Mouse (Mus musculus) neural tube, embryonic 13.5 days (tissue): ENCODE measurements at regions not wholly inside any gene's neighbourhood (a gene's known extent, or its start where the extent isn't known, plus 50 kb on each side); places are given as distances from the start of the nearest gene placed in this dataset.

Source experiments
- ATAC-seq: fragments of 200-750 bp; cut with Nextera tagmentation; 2 replicates; pipeline ENCODE4 v1.8.0; 2017; ENCODE audit warnings: low read depth, mild to moderate bottlenecking, moderate TSS enrichment, moderate library complexity
- H3K27ac ChIP-seq: fragments of 300-500 bp; sonication (generic); replicated peaks from 2 replicates; pipeline ENCODE4 v1.5.1; 2015; ENCODE audit warnings: moderate library complexity, mild to moderate bottlenecking, inconsistent platforms
- H3K27me3 ChIP-seq: fragments of 300-500 bp; sonication (generic); 2 replicates; pipeline ENCODE4 v1.6.1; 2015; ENCODE audit warnings: mild to moderate bottlenecking, inconsistent platforms
- H3K36me3 ChIP-seq: fragments of 300-500 bp; sonication (generic); 2 replicates; pipeline ENCODE4 v1.6.1; 2015; ENCODE audit warnings: mild to moderate bottlenecking, inconsistent platforms
- H3K4me1 ChIP-seq: fragments of 300-500 bp; sonication (generic); replicated peaks from 2 replicates; pipeline ENCODE4 v1.6.1; 2015; ENCODE audit warnings: inconsistent platforms
- H3K4me2 ChIP-seq: fragments of 300-500 bp; sonication (generic); 2 replicates; pipeline ENCODE4 v1.6.1; 2015; ENCODE audit warnings: inconsistent platforms, mild to moderate bottlenecking, moderate library complexity
- H3K4me3 ChIP-seq: fragments of 300-500 bp; sonication (generic); 2 replicates; pipeline ENCODE4 v1.5.1; 2015; ENCODE audit warnings: mild to moderate bottlenecking, inconsistent platforms
- H3K9ac ChIP-seq: fragments of 300-500 bp; sonication (generic); 2 replicates; pipeline ENCODE4 v1.6.1; 2015; ENCODE audit warnings: moderate library complexity, mild to moderate bottlenecking, inconsistent platforms
- H3K9me3 ChIP-seq: fragments of 300-500 bp; sonication (generic); 2 replicates; pipeline ENCODE4 v1.6.1; 2016; ENCODE audit warnings: inconsistent platforms
- WGBS: fragments of 180-500 bp; shearing (Covaris S2); methylation state at CpG from one replicate; pipeline ENCODE4 v1.1.7; 2015; 5-methylcytosine and 5-hydroxymethylcytosine counted together

DNA sequence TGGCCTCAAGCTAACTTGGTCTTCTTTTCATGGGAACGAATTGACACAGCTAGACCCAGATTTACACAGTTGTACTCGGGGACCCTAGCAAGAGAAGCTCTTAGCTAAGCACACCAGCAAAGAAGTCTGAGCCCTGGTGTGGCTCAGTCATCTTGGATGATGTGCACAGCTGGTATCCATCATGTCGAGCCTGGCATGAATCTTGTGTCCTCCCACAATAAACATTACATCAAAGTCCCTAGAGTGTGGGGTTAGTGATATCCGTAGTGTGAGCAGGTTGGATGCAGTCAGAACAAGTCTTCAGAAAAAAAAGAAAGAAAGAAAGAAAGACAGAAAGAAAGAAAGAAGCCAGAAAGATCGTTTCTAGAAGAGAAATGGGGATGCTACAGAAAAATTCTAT is 52.1 kb upstream of the Hmcn1 start:
- no peak for ATAC-seq

GRCm38 (mm10) chr1:151046626-151047025 is 53.4 kb upstream of the Hmcn1 start:
- WGBS, result 52% methylated on average over 7 of the region's 7 CpGs
- Histone ChIP-seq H3K27ac (no peak overlapping the region), H3K4me1 (0 out of 2 replicates have a peak, but pooled peaks cover 4% of the 10 kb centered on the region), H3K9me3 (no peaks in the 10 kb centered on the region), H3K4me3 (no peak overlapping the region), H3K4me2 (no peak overlapping the region), H3K36me3 (no peaks in the 10 kb centered on the region), H3K9ac (no peak overlapping the region), H3K27me3 (no peaks in the 10 kb centered on the region)
- ATAC-seq, result no peak

More for the DNA sequence above, 52.1 kb upstream of the Hmcn1 start:
- no peak overlapping the region for H3K27ac ChIP-seq
- no peaks in the 10 kb centered on the region for H3K36me3 ChIP-seq
- H3K4me1 ChIP-seq, result 0 out of 2 replicates have a peak, but pooled peaks cover 4% of the 10 kb centered on the region
- H3K27me3 ChIP-seq, result no peaks in the 10 kb centered on the region
- no peak overlapping the region for H3K4me2 ChIP-seq
- 59% methylated on average over 5 of the region's 5 CpGs for WGBS
- H3K9ac ChIP-seq, result no peak overlapping the region
- H3K4me3 ChIP-seq, result no peak overlapping the region
- no peaks in the 10 kb centered on the region for H3K9me3 ChIP-seq

GRCm38 (mm10) chr1:151049726-151050506 is 56.7 kb upstream of the Hmcn1 start:
- no peaks in the 10 kb centered on the region for H3K9me3 ChIP-seq
- no peak for ATAC-seq
- H3K27ac ChIP-seq, result no peak overlapping the region
- no peak overlapping the region for H3K9ac ChIP-seq
- H3K27me3 ChIP-seq, result no peaks in the 10 kb centered on the region
- H3K36me3 ChIP-seq, result no peaks in the 10 kb centered on the region
- 75% methylated on average over 19 of the region's 19 CpGs for WGBS
- no peak overlapping the region for H3K4me2 ChIP-seq
- H3K4me1 ChIP-seq, result 0 out of 2 replicates have a peak, but pooled peaks cover 4% of the 10 kb centered on the region
- H3K4me3 ChIP-seq, result no peak overlapping the region

- Histone ChIP-seq H3K27ac (no peak overlapping the region), H3K9ac (no peak overlapping the region), H3K27me3 (no peaks in the 10 kb centered on the region), H3K4me2 (no peak overlapping the region), H3K4me1 (0 out of 2 replicates have a peak, but pooled peaks cover 4% of the 10 kb centered on the region), H3K36me3 (no peaks in the 10 kb centered on the region), H3K4me3 (no peak overlapping the region), H3K9me3 (no peaks in the 10 kb centered on the region)
- 86% methylated on average over 3 of the region's 3 CpGs for whole genome bisulfite sequencing
- ATAC-seq, result no peak
These were observed 57.2 kb upstream of the Hmcn1 start for GRCm38 (mm10) chr1:151050507-151050816.

- no peaks in the 10 kb centered on the region for H3K27me3 ChIP-seq
- H3K9me3 ChIP-seq, result no peaks in the 10 kb centered on the region
- H3K4me3 ChIP-seq, result no peak overlapping the region
- ATAC-seq, result no peak
- H3K9ac ChIP-seq, result no peak overlapping the region
- H3K36me3 ChIP-seq, result no peaks in the 10 kb centered on the region
- no peak overlapping the region for H3K27ac ChIP-seq
- 63% methylated on average over 5 of the region's 5 CpGs for WGBS
- no peak overlapping the region for H3K4me2 ChIP-seq
- H3K4me1 ChIP-seq, result no peaks in the 10 kb centered on the region
These were observed 60.0 kb upstream of the Hmcn1 start for GRCm38 (mm10) chr1:151053268-151053667.

DNA sequence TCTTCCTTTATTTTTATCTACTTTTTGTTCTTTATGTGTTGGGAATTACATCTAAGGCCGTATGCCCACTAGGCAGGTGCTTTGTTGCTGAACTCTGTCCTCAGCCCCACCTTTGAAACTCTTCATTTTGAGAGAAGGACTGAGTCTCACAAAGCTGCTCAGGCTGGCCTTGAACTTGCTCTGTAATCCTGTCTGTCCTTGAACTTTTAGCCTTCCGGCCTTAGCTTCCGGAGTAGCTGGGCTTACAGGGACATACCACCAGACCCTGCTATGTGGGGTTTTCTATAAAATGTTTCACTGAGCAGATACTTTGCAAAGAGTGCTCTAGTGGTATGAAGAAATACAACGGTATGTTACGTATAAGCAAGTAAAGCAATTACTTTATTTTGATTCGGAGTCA is 62.2 kb upstream of the Hmcn1 start:
- no peaks in the 10 kb centered on the region for H3K27me3 ChIP-seq
- WGBS, result 90% methylated on average over 6 of the region's 6 CpGs
- H3K4me1 ChIP-seq, result no peaks in the 10 kb centered on the region
- H3K9ac ChIP-seq, result no peak overlapping the region
- no peak overlapping the region for H3K4me2 ChIP-seq
- no peak for ATAC-seq
- H3K9me3 ChIP-seq, result no peaks in the 10 kb centered on the region
- no peaks in the 10 kb centered on the region for H3K36me3 ChIP-seq
- no peak overlapping the region for H3K27ac ChIP-seq
- no peak overlapping the region for H3K4me3 ChIP-seq

DNA sequence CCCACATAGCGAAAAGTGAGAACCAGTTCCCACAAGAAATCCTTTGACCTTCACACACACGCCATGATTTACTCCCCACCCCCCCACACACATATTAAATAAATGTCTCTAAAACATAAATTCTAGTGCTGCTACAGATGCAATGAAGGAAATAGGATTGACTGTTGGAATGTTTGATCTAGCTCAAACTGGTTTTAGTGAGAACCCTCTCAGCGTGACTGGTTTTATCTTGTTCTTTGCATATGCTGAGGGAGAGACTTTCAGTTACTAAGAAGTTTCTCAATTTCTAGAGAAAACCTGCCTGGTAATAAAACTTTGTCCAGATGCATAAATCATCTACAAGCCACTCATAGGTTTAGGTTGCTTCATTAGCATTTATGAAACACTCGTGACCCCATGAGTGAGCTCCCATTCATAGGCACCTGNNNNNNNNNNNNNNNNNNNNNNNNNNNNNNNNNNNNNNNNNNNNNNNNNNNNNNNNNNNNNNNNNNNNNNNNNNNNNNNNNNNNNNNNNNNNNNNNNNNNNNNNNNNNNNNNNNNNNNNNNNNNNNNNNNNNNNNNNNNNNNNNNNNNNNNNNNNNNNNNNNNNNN is 66.4 kb upstream of the Hmcn1 start:
- Histone ChIP-seq H3K4me3 (no peak overlapping the region), H3K36me3 (no peaks in the 10 kb centered on the region), H3K9ac (no peak overlapping the region), H3K27me3 (no peaks in the 10 kb centered on the region), H3K4me1 (peaks cover 9% of the 10 kb centered on the region), H3K9me3 (no peaks in the 10 kb centered on the region), H3K4me2 (no peak overlapping the region), H3K27ac (no peak overlapping the region)
- no peak for ATAC-seq
- WGBS, result 90% methylated on average over 4 of the region's 4 CpGs

DNA sequence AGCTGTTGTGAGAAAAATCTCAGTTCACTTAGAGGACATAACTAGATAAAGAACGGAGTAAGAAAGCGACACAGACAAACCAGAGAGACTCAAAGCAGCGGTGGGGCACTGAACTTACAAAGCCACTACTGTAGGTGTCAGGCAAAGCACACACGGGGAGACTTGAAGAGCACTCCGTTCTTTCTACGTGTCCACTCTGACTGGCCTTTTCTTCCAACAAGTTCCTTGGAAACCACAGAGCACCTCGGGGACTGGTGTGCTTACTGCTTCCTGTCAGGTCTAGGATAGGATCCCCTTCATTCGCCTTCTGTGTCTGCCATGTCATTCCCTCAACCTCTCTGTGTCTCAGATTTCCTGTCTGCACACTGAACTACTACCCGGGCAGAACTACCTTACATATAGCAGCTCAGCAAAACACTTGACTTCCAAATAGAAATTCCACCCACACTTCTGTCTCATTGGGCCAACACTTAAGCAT is 71.9 kb upstream of the Hmcn1 start:
- Histone ChIP-seq H3K27ac (no peak overlapping the region), H3K9ac (no peak overlapping the region), H3K4me1 (peaks cover 12% of the 10 kb centered on the region), H3K27me3 (no peaks in the 10 kb centered on the region), H3K4me2 (no peak overlapping the region), H3K9me3 (no peaks in the 10 kb centered on the region), H3K36me3 (no peaks in the 10 kb centered on the region), H3K4me3 (no peak overlapping the region)
- WGBS, result 76% methylated on average over 9 of the region's 9 CpGs
- ATAC-seq, result no peak

DNA sequence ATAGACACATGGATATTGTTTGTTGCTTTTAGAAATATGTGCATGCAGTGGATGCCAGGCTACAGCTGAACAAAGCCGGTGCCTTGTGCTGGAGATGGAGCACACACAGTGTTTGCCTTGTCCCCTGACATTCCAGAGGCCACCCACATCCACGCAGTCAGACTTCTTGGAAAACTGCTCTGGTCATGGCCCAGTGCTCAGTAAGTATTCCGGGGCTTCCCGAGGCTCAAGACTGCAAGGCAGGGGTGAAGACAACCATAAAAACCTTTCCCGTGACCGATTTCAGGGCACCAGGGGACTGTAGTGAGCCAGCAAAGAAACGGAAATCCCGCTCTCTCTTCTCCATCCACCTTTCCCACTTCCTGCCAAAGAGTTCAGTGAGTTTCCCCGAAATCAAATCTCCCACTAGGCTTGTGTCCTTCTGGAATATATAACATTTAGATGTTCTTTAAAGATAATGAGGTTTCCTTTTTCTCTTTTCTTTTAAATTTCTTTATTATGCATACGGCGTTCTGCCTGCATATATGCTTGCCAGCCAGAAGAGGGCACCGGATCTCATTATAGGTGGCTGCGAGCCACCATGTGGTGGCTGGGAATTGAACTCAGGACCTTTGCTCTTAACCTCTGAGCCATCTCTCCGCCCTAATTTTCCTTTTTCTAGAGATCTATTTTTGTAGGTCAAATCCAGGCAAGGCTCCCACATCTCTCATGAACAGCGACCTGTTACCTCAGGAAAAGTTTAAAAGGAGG is 73.3 kb upstream of the Hmcn1 start:
- Histone ChIP-seq H3K27ac (no peak overlapping the region), H3K9me3 (no peaks in the 10 kb centered on the region), H3K9ac (no peak overlapping the region), H3K4me1 (peaks cover 12% of the 10 kb centered on the region), H3K4me2 (no peak overlapping the region), H3K27me3 (no peaks in the 10 kb centered on the region), H3K4me3 (no peak overlapping the region), H3K36me3 (no peaks in the 10 kb centered on the region)
- no peak; the same call in 1 of the 2 replicates for ATAC-seq
- 63% methylated on average over 15 of the region's 15 CpGs for WGBS

DNA sequence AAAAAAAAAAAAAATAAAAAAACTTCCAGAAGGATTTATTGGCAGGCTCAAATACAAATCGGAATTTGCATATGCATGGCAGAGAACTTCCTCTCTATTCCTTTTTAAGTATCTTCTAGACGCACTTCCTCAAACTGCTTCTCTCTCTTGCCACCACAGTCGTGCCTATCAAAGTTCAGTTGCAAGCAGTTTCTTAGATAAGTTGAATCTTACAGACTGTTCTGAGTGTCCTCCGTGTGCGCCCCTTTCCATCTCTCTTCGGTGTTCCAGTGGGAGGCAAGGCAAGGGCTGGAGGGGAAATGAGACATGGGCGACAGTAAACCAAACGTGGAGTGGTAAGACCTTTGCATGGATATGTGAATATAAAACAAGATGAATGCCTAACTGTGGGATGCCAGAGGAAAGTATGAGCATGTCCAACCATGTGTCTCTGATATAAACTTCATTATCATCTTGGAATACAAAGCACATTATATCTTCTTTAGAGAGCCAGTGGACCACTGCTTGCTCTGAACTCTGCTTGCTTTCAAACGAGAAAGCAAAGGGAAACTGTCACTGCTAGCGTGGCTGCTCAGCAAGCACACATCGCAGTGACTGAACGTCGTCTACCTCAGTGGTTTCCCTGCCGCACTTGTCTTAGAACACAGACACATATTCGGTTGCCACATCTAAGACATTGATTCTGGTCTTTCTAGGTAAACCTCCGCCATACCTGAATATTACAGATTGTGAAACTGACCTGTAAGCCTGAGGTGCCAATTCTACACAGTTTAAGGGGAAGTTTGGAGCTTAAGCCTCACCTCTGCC is 81.5 kb upstream of the Hmcn1 start:
- Histone ChIP-seq H3K9me3 (no peaks in the 10 kb centered on the region), H3K4me1 (peaks cover 5% of the 10 kb centered on the region; the same call in 1 of the 2 replicates), H3K27ac (no peak overlapping the region), H3K4me2 (no peak overlapping the region), H3K27me3 (no peaks in the 10 kb centered on the region), H3K9ac (no peak overlapping the region), H3K36me3 (no peaks in the 10 kb centered on the region), H3K4me3 (no peak overlapping the region)
- ATAC-seq, result no peak
- 90% methylated on average over 16 of the region's 16 CpGs for WGBS

DNA sequence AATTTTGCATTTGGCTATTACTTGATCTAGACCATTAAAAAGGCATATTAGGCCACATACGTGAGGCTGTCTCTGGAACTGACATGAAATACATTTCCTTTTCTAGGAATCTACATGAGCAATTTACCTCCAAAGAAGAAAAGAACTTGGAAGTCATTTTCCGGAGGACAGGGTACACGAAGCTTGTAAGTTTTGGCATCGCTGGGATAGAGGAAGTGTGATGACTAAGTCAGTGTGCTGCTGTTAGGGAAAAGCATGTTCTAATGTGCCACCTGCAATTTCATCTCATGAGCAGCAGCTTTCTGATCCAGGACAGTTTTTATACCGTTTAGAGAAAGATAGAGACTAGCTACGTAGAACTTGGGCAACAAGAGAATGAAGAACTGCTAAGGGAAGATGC is 82.3 kb upstream of the Hmcn1 start:
- H3K9ac ChIP-seq, result no peak overlapping the region
- H3K36me3 ChIP-seq, result no peaks in the 10 kb centered on the region
- H3K27me3 ChIP-seq, result no peaks in the 10 kb centered on the region
- peaks cover 7% of the 10 kb centered on the region for H3K4me1 ChIP-seq
- H3K27ac ChIP-seq, result no peak overlapping the region
- 87% methylated on average over 6 of the region's 6 CpGs for WGBS
- ATAC-seq, result no peak
- H3K9me3 ChIP-seq, result no peaks in the 10 kb centered on the region
- H3K4me3 ChIP-seq, result no peak overlapping the region
- H3K4me2 ChIP-seq, result no peak overlapping the region
